ENCODE assay signal across 14 mouse cellular contexts in genomic region chr2:160561711-160562110, GRCm38 (mm10).
"Had no signal": no experiment of that assay in that cellular context is flagged by ENCODE, and none has a peak within 500 bp of the region (broad histone marks: within the 10 kb centered on the region; RNA-seq: fewer than 3 reads in every experiment).

No protein-coding gene starts in this region.

- H3K27ac ChIP-seq: layer of hippocampus, adult 2 months; liver, embryonic 15.5 days; neural tube, embryonic 12.5 days; stomach, embryonic 15.5 days had no signal

- H3K27me3 ChIP-seq: liver, embryonic 15.5 days; neural tube, embryonic 12.5 days; stomach, embryonic 15.5 days had no signal

- H3K4me2 ChIP-seq: liver, embryonic 11.5 days; liver, embryonic 15.5 days; neural tube, embryonic 12.5 days; stomach, embryonic 15.5 days had no signal

- H3K36me3 ChIP-seq: liver, embryonic 15.5 days; neural tube, embryonic 12.5 days; stomach, embryonic 15.5 days had no signal

- H3K9ac ChIP-seq: liver, embryonic 15.5 days; neural tube, embryonic 12.5 days; stomach, embryonic 15.5 days had no signal

- H3K4me3 ChIP-seq: layer of hippocampus, adult 2 months; liver, embryonic 15.5 days; neural tube, embryonic 12.5 days; stomach, embryonic 15.5 days had no signal

- H3K4me1 ChIP-seq: liver, embryonic 15.5 days; stomach, embryonic 15.5 days had no signal

- DNase-seq: kidney, adult 18-20 months; kidney, postnatal 10 days; kidney, postnatal 4 days; left cerebral cortex, postnatal 4 days; lung, adult 2 months; lung, postnatal 4 days; right cerebral cortex, postnatal 14 days had no signal

- ATAC-seq: inflammation-experienced regulatory T-cells, adult 6 months; lung, postnatal 0 days had no signal

- H3K9me3 ChIP-seq: liver, embryonic 15.5 days; neural tube, embryonic 12.5 days; stomach, embryonic 15.5 days had no signal
